Mouse (Mus musculus) brain, embryonic 14.5 days (tissue): ENCODE data around the gene Psme2b.
"Not testable (repeated sequence)": the region's sequence is repeated elsewhere in the genome, so short reads cannot be mapped to it uniquely, and the experiment has no call there.

Experiments used
- CTCF ChIP-seq: fragments of 200-500 bp; IDR thresholded peaks from 2 replicates; pipeline ENCODE4 v1.5.1; 2012; ENCODE audit warnings: inconsistent platforms, mild to moderate bottlenecking, moderate library complexity, borderline replicate concordance; ENCODE audit not compliant: insufficient read depth, insufficient read length; ENCODE audit errors: extremely low read depth
- POLR2A ChIP-seq: fragments of 200-500 bp; IDR thresholded peaks from 2 replicates; pipeline ENCODE4 v1.6.1; 2012; ENCODE audit warnings: mild to moderate bottlenecking, inconsistent platforms, borderline replicate concordance; ENCODE audit not compliant: poor library complexity, insufficient read depth, insufficient read length, severe bottlenecking; ENCODE audit errors: extremely low read depth

- TF ChIP-seq CTCF, POLR2A: not testable (repeated sequence)
Observed at GRCm38 (mm10) chr11:48933923-48934322, 12.1 kb downstream of the Psme2b start.
